Mouse (Mus musculus): ENCODE results near the gene Olfr832.
"Not testable (repeated sequence)": the region's sequence is repeated elsewhere in the genome, so short reads cannot be mapped to it uniquely, and the experiment has no call there.

Gene Olfr832

GRCm38 (mm10) chr9:18936822-18937221 is at the start of gene Olfr832:
TSS of gene Olfr832 (plus strand) at chr9:18937122.
- in situ Hi-C loops (cut with MboI, MseI) = not testable (repeated sequence)

GRCm38 (mm10) chr9:18907699-18908098 is 29.2 kb upstream of the Olfr832 start:
- in situ Hi-C loops (cut with MboI, MseI) = not testable (repeated sequence)

GRCm38 (mm10) chr9:18927921-18928320 is 9.0 kb upstream of the Olfr832 start:
- in situ Hi-C loops (cut with MboI, MseI) = not testable (repeated sequence)

DNA sequence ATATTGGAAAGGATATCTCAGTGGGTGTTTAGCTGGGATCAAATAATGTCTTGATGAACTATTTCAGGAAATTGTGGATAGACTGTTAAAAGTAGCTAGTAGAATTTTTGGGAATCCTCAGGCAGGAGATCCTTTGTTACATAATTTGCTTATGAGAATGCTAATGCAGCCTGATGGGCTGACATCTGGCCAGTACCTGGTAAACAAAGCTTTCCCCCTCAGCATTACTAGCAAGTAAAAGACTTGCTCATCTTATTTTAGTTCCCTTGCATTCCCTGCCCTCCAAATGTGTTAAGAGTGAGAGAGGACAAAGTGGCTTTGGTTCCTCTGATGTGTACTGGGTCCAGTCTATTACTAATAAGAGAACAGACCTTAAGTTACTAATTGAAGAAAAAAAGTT is 25.1 kb downstream of the Olfr832 start:
- in situ Hi-C loops (cut with MboI, MseI) = no loop called here

DNA sequence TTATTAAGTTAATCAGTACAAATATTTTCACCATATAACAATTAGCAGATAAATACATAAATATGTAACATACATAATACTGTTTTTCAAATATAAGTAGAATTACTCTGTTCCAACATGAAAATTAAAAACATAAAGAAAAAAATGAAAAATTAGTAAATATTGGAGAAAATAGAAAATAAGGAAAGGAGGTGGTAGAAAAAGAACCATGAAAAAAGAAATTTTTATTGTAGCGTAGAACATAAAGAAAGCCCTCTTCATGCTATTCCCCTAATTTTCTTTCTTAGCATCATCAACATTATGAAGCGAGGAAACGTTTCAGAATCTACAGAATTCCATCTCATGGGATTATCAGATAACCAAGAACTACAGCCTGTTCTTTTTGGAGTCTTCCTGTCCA is 50.8 kb downstream of the Olfr832 start, which contains the start of gene Olfr834:
Gene Olfr834 (plus strand): TSS at position 301 of the 400 bp plus-strand sequence.
- in situ Hi-C loops (cut with MboI, MseI) = no loop called here
